Mouse (Mus musculus) hindbrain, embryonic 14.5 days (tissue): ENCODE data around the gene Prkcd. TPM values are rescaled to one million over a fixed set of nuclear protein-coding genes. Genes with fewer than 3 reads are reported as not detected.

Source experiments
- ATAC-seq: fragments of 200-750 bp; cut with Nextera tagmentation; 2 replicates; pipeline ENCODE4 v1.8.0; 2017; ENCODE audit warnings: moderate number of reproducible peaks, mild to moderate bottlenecking, moderate TSS enrichment, moderate library complexity; ENCODE audit not compliant: low FRiP score
- DNase-seq: peaks from one replicate; pipeline ENCODE4 v3.0.0-alpha.2; 2015; ENCODE audit warnings: low spot score
- H3K27ac ChIP-seq: fragments of 300-500 bp; sonication (generic); 2 replicates; pipeline ENCODE4 v1.5.1; 2014; ENCODE audit warnings: mild to moderate bottlenecking, moderate library complexity
- H3K27me3 ChIP-seq: fragments of 300-500 bp; sonication (generic); 2 replicates; pipeline ENCODE4 v1.6.1; 2014; ENCODE audit warnings: mild to moderate bottlenecking, low read length, mixed read lengths; ENCODE audit not compliant: control insufficient read depth, insufficient read depth
- H3K36me3 ChIP-seq: fragments of 300-500 bp; sonication (generic); replicated peaks from 2 replicates; pipeline ENCODE4 v1.6.1; 2014; ENCODE audit not compliant: control insufficient read depth, insufficient read depth
- H3K4me1 ChIP-seq: fragments of 300-500 bp; sonication (generic); replicated peaks from 2 replicates; pipeline ENCODE4 v1.6.1; 2014; ENCODE audit warnings: antibody characterized with exemption, low read length, mixed read lengths; ENCODE audit not compliant: control insufficient read depth, insufficient read depth
- H3K4me2 ChIP-seq: fragments of 300-500 bp; sonication (generic); replicated peaks from 2 replicates; pipeline ENCODE4 v1.6.1; 2014; ENCODE audit warnings: mild to moderate bottlenecking, moderate library complexity
- H3K4me3 ChIP-seq: fragments of 300-500 bp; sonication (generic); replicated peaks from 2 replicates; pipeline ENCODE4 v1.5.1; 2014; ENCODE audit warnings: mild to moderate bottlenecking, low read length
- H3K9ac ChIP-seq: fragments of 300-500 bp; sonication (generic); 2 replicates; pipeline ENCODE4 v1.6.1; 2014
- H3K9me3 ChIP-seq: fragments of 300-500 bp; sonication (generic); 2 replicates; pipeline ENCODE4 v1.6.1; 2016; ENCODE audit warnings: low read length; ENCODE audit not compliant: control insufficient read depth
- WGBS: fragments of 180-500 bp; shearing (Covaris S2); extraction: QIAGEN DNeasy Blood & Tissue Kit; methylation state at CpG from one replicate; pipeline ENCODE4 v1.1.7; 2014; 5-methylcytosine and 5-hydroxymethylcytosine counted together
- polyA plus RNA-seq: library from polyadenylated mRNA; unstranded; fragments of >200 nt; fragmentation: Nextera tagmentation; extraction: Ambion mirVana; gene quantifications from 2 replicates; pipeline ENCODE4 v1.2.1, GENCODE M21; 2014

Gene Prkcd
- polyA plus RNA-seq, 1 experiment from 2014 or later, result 21.1 TPM

- Histone ChIP-seq H3K27ac (no peak overlapping the region), H3K9me3 (no peaks in the 10 kb centered on the region), H3K36me3 (no peaks in the 10 kb centered on the region), H3K4me2 (no peak overlapping the region), H3K4me1 (no peaks in the 10 kb centered on the region), H3K27me3 (no peaks in the 10 kb centered on the region), H3K4me3 (no peak overlapping the region), H3K9ac (no peak overlapping the region)
- DNase-seq (no peak), ATAC-seq (no peak)
- WGBS, result 91% methylated on average over 4 of the region's 4 CpGs
These were observed 12.0 kb upstream of the Prkcd start for GRCm38 (mm10) chr14:30638009-30638408.

DNA sequence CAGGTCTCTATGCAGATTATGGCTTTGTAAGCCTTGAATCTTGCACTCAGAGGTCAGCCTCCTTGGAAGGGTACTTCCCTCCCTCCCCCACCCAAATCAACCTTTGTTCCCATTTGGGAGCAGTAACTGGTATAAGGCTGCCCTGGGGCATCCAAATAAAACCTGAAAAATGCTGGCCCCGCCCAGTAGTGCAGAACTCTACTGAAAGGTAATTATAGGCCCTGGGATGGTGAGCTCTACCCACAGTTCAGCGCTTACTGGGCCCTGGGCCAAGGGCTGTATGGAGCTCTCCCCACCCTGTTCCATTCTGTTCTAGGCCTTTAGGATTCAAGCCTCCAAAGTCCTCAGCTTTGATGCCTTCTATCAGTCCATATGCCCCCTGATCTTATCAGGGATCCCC lies 11.1 kb upstream of the Prkcd start:
- WGBS, result 78% methylated on average over 2 of the region's 2 CpGs

GRCm38 (mm10) chr14:30636499-30636898 lies 10.5 kb upstream of the Prkcd start:
- WGBS, result 80% methylated on average over 9 of the region's 9 CpGs
- no peaks in the 10 kb centered on the region for H3K9me3 ChIP-seq
- no peak for DNase-seq

More for the DNA sequence above, 11.1 kb upstream of the Prkcd start:
- DNase-seq (no peak), ATAC-seq (no peak)
- no peaks in the 10 kb centered on the region for H3K9me3 ChIP-seq
- no peak overlapping the region for H3K9ac ChIP-seq
- no peaks in the 10 kb centered on the region for H3K27me3 ChIP-seq
- H3K4me2 ChIP-seq, result no peak overlapping the region
- H3K4me3 ChIP-seq, result no peak overlapping the region
- no peaks in the 10 kb centered on the region for H3K4me1 ChIP-seq
- H3K27ac ChIP-seq, result no peak overlapping the region
- H3K36me3 ChIP-seq, result no peaks in the 10 kb centered on the region

GRCm38 (mm10) chr14:30635219-30635910 lies 9.4 kb upstream of the Prkcd start:
- Histone ChIP-seq H3K27me3 (no peaks in the 10 kb centered on the region), H3K9me3 (no peaks in the 10 kb centered on the region), H3K4me1 (no peaks in the 10 kb centered on the region; the same call in 1 of the 2 replicates), H3K27ac (no peak overlapping the region), H3K9ac (no peak overlapping the region), H3K4me3 (no peak overlapping the region), H3K4me2 (no peak overlapping the region), H3K36me3 (no peaks in the 10 kb centered on the region)
- 83% methylated on average over 13 of the region's 13 CpGs for WGBS
- DNase-seq (no peak), ATAC-seq (no peak)

More at GRCm38 (mm10) chr14:30636499-30636898, 10.5 kb upstream of the Prkcd start:
- no peak overlapping the region for H3K4me3 ChIP-seq
- H3K4me1 ChIP-seq, result no peaks in the 10 kb centered on the region; the same call in 1 of the 2 replicates
- ATAC-seq, result no peak
- no peak overlapping the region for H3K27ac ChIP-seq
- no peak overlapping the region for H3K9ac ChIP-seq
- no peak overlapping the region for H3K4me2 ChIP-seq
- no peaks in the 10 kb centered on the region for H3K27me3 ChIP-seq
- H3K36me3 ChIP-seq, result no peaks in the 10 kb centered on the region

DNA sequence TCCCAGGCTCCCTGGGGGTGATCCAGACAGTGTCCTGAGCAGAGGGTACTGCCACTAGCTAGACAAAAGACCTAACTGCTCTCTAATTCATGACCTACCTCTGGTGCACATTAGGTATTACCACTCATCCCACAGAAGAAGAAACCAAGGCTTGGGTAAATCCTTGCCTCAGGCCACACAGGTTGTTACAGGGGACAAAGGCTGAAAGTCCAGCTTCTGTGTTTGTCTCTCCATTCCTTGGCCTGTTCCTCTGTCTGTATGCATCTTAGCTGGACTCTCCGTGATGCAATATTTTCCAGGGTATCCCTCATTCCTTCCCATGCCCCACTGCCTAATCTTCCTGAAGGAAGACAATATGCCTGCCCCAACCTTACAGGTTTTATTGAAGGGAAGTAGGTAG lies 8.4 kb upstream of the Prkcd start:
- no peak overlapping the region for H3K4me3 ChIP-seq
- no peaks in the 10 kb centered on the region for H3K9me3 ChIP-seq
- WGBS, result 88% methylated on average over 1 of the region's 1 CpGs
- H3K9ac ChIP-seq, result no peak overlapping the region
- H3K36me3 ChIP-seq, result no peaks in the 10 kb centered on the region
- ATAC-seq (no peak), DNase-seq (no peak)
- H3K27me3 ChIP-seq, result no peaks in the 10 kb centered on the region
- H3K4me1 ChIP-seq, result no peaks in the 10 kb centered on the region; the same call in 1 of the 2 replicates
- H3K4me2 ChIP-seq, result no peak overlapping the region
- no peak overlapping the region for H3K27ac ChIP-seq

DNA sequence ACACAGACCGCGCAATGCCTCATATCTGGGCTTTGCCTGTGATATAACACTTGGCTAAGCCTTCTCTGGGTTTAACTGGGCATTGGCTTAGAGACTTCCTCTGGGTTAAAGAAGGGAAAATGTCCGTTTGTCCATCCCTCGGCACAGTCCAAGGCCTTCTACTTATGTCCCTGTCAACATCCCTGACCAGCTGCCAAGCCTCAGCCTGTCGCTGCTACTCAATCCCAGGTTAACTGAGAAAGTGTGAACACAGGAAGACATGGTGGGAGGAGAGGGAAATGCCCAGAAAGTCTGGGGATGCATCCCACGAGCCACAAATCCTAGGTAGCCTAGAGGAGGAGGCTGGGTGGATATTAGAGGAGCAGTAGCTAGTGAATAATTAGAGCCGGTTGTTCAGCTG lies 7.7 kb upstream of the Prkcd start:
- 84% methylated on average over 7 of the region's 7 CpGs for whole genome bisulfite sequencing
- no peak overlapping the region for H3K4me3 ChIP-seq

GRCm38 (mm10) chr14:30631834-30632233 lies 5.8 kb upstream of the Prkcd start:
- 45% methylated on average over 2 of the region's 2 CpGs for WGBS
- Histone ChIP-seq H3K27ac (no peak overlapping the region), H3K9ac (no peak overlapping the region), H3K4me1 (no peaks in the 10 kb centered on the region; the same call in 1 of the 2 replicates), H3K4me3 (no peak overlapping the region), H3K4me2 (no peak overlapping the region), H3K36me3 (no peaks in the 10 kb centered on the region), H3K9me3 (no peaks in the 10 kb centered on the region), H3K27me3 (no peaks in the 10 kb centered on the region)
- DNase-seq, result no peak
- no peak for ATAC-seq

More for the DNA sequence above, 7.7 kb upstream of the Prkcd start:
- no peak for DNase-seq
- Histone ChIP-seq H3K36me3 (no peaks in the 10 kb centered on the region), H3K27ac (no peak overlapping the region), H3K9ac (no peak overlapping the region), H3K4me2 (no peak overlapping the region), H3K9me3 (no peaks in the 10 kb centered on the region), H3K27me3 (no peaks in the 10 kb centered on the region), H3K4me1 (no peaks in the 10 kb centered on the region; the same call in 1 of the 2 replicates)
- no peak for ATAC-seq

DNA sequence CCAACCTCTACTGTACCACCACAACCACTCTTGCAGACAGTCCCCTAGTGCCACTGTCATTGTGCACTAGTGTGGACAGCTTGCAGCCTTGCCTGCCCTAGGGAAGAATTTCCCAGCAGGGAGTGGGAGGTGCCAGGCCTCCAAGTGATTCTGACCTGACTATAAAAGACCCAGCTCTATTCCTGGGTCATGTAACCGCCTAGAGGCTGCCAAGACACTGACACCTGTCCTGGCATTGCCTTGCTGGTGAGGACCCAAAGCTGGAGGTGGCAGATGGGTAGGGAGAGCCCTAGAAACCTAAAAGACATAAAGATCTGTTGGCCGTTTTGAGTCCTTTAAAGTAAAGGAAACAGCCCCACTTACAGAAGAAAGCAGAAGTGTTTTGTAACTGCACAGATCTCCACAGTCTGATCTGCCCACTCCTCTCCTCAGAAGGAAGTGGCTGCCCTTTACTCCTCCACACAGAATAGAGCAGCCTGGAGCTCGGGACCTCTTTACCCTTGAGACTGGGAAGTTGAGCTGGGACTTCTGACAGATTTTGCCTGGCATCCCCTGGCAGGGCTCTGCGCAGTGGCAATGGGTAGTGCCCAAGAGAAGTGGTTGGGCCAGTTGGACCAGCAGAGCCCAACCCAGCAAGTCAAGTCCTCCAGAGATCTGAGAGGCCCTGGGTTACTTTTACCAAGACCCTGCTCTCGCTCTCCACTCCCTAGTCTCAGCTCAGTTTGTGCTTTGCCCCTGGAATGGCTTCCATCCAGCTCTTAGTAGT lies 5.0 kb upstream of the Prkcd start:
- Histone ChIP-seq H3K9me3 (no peaks in the 10 kb centered on the region), H3K4me2 (no peak overlapping the region), H3K4me3 (no peak overlapping the region), H3K36me3 (no peaks in the 10 kb centered on the region), H3K27ac (no peak overlapping the region), H3K27me3 (no peaks in the 10 kb centered on the region; the same call in 1 of the 2 replicates), H3K9ac (no peak overlapping the region), H3K4me1 (no peaks in the 10 kb centered on the region; the same call in none of the 2 replicates)
- no peak for ATAC-seq
- no peak for DNase-seq
- WGBS, result 78% methylated on average over 5 of the region's 5 CpGs

DNA sequence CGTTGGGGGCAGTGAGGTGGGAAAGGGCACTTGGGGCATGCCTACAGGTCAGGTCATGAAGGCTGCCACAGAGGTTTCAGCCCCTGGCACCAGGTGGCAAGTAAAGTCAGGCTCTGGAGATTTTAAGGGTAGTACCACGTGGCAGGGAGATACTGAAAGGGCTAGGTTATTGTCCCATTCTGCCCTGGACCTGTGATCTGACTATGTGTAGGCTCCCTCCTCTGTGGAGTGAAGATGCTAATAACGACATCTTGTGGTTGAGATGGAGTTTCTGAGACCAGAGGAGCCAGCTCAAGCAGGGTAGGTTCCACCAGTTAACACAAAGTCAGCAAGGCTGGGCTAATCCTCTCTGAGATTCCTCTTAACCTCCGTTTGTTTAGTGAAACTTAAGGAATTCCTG lies 3.8 kb upstream of the Prkcd start:
- Histone ChIP-seq H3K4me2 (no peak overlapping the region), H3K4me1 (peaks cover 5% of the 10 kb centered on the region), H3K36me3 (no peaks in the 10 kb centered on the region), H3K9ac (no peak overlapping the region), H3K27me3 (peaks cover 2% of the 10 kb centered on the region; the same call in 1 of the 2 replicates), H3K27ac (no peak overlapping the region), H3K4me3 (no peak overlapping the region), H3K9me3 (no peaks in the 10 kb centered on the region)
- ATAC-seq (no peak), DNase-seq (no peak)
- 53% methylated on average over 4 of the region's 4 CpGs for WGBS
